Mouse (Mus musculus) CH12.LX (cell line): ENCODE data around the gene Sipa1l3. TPM values are rescaled to one million over a fixed set of nuclear protein-coding genes. Genes with fewer than 3 reads are reported as not detected.

Experiments
- DNase-seq: peaks from one replicate; pipeline ENCODE4 v3.0.0-alpha.2; 2013; ENCODE audit errors: extremely low read depth
- H3K27ac ChIP-seq: 2 replicates; pipeline ENCODE4 v1.5.1; 2012; ENCODE audit warnings: low read depth, mild to moderate bottlenecking, control low read depth, moderate library complexity; ENCODE audit not compliant: insufficient read depth
- H3K27me3 ChIP-seq: replicated peaks from 2 replicates; pipeline ENCODE3; 2012; ENCODE audit warnings: inconsistent platforms
- H3K36me3 ChIP-seq, 2 experiments: replicated peaks in 1 of 2; 2 replicates each; pipeline versions ENCODE3 to v1.6.1; 2012; ENCODE audit warnings: inconsistent platforms in 1 of 2, low read length in 1 of 2, mild to moderate bottlenecking in 1 of 2, mixed read lengths in 1 of 2, moderate library complexity in 1 of 2; ENCODE audit not compliant: control insufficient read depth in 1 of 2, insufficient read depth in 1 of 2
- H3K4me1 ChIP-seq, 2 experiments: 2 replicates each; pipeline ENCODE4 v1.6.1; 2012; ENCODE audit warnings: inconsistent platforms in 1 of 2, moderate library complexity in 1 of 2; ENCODE audit not compliant: insufficient read depth in 2 of 2, control insufficient read depth in 1 of 2
- H3K4me2 ChIP-seq: 2 replicates; pipeline ENCODE4 v1.6.1; 2012; ENCODE audit warnings: low read depth, mild to moderate bottlenecking, control low read depth; ENCODE audit not compliant: poor library complexity, insufficient read depth, severe bottlenecking
- H3K4me3 ChIP-seq, 3 experiments: fragments of 150-350 bp in 1 of 3; sonication (generic) in 1 of 3; replicated peaks in 1 of 3; 2 replicates each; pipeline versions ENCODE3 to v1.5.1; 2011 to 2012; ENCODE audit warnings: low read depth in 2 of 3, low read length in 2 of 3, mild to moderate bottlenecking in 2 of 3, moderate library complexity in 2 of 3, control low read depth in 1 of 3, improper control_type of control experiment in 1 of 3, inconsistent platforms in 1 of 3, mixed read lengths in 1 of 3; ENCODE audit not compliant: poor library complexity in 1 of 3
- H3K79me2 ChIP-seq: replicated peaks from 2 replicates; pipeline ENCODE4 v1.6.1; 2012; ENCODE audit warnings: mild to moderate bottlenecking, moderate library complexity; ENCODE audit not compliant: control insufficient read depth, poor library complexity, insufficient read depth, severe bottlenecking; ENCODE audit errors: extremely low read depth
- H3K9ac ChIP-seq: 2 replicates; pipeline ENCODE4 v1.6.1; 2012; ENCODE audit warnings: low read depth, mild to moderate bottlenecking, control low read depth, moderate library complexity; ENCODE audit not compliant: insufficient read depth
- H3K9me3 ChIP-seq: replicated peaks from 2 replicates; pipeline ENCODE3; 2012; ENCODE audit warnings: low read length, inconsistent platforms, mixed read lengths
- BHLHE40 ChIP-seq: IDR thresholded peaks from 2 replicates; pipeline ENCODE4 v1.6.1; 2011; ENCODE audit warnings: mild to moderate bottlenecking, low read depth, low read length, improper control_type of control experiment
- CHD2 ChIP-seq: IDR thresholded peaks from 2 replicates; pipeline ENCODE4 v1.6.1; 2011; ENCODE audit warnings: low read length, improper control_type of control experiment
- E2F4 ChIP-seq: IDR thresholded peaks from 2 replicates; pipeline ENCODE4 v1.6.1; 2011; ENCODE audit warnings: low read depth, low read length, improper control_type of control experiment; ENCODE audit not compliant: insufficient replicate concordance
- EP300 ChIP-seq: IDR thresholded peaks from 2 replicates; pipeline ENCODE4 v1.6.1; 2011; ENCODE audit warnings: low read length, improper control_type of control experiment
- ETS1 ChIP-seq: conservative IDR thresholded peaks from 2 replicates; pipeline ENCODE4 v1.6.1; 2012; ENCODE audit warnings: low read depth, mild to moderate bottlenecking, inconsistent platforms, low read length, improper control_type of control experiment, moderate library complexity
- IRF4 ChIP-seq: IDR thresholded peaks from 2 replicates; pipeline ENCODE4 v1.6.1; 2014; ENCODE audit warnings: low read depth, mild to moderate bottlenecking, inconsistent platforms, low read length, improper control_type of control experiment
- JUN ChIP-seq: IDR thresholded peaks from 2 replicates; pipeline ENCODE4 v1.6.1; 2011; ENCODE audit warnings: low read depth, mild to moderate bottlenecking, low read length, improper control_type of control experiment, moderate library complexity; ENCODE audit not compliant: insufficient read depth
- JUND ChIP-seq: conservative IDR thresholded peaks from 2 replicates; pipeline ENCODE4 v1.6.1; 2011; ENCODE audit warnings: low read depth, low read length, improper control_type of control experiment
- MAFK ChIP-seq: IDR thresholded peaks from 2 replicates; pipeline ENCODE4 v1.6.1; 2011; ENCODE audit warnings: low read length, improper control_type of control experiment; ENCODE audit not compliant: insufficient replicate concordance
- MAX ChIP-seq: IDR thresholded peaks from 2 replicates; pipeline ENCODE4 v1.6.1; 2011; ENCODE audit warnings: low read length, improper control_type of control experiment
- MAZ ChIP-seq: IDR thresholded peaks from 2 replicates; pipeline ENCODE4 v1.6.1; 2012; ENCODE audit warnings: low read depth, mild to moderate bottlenecking, inconsistent platforms, low read length, improper control_type of control experiment, moderate library complexity
- MEF2A ChIP-seq: IDR thresholded peaks from 2 replicates; pipeline ENCODE4 v1.6.1; 2014; ENCODE audit warnings: low read depth, mild to moderate bottlenecking, inconsistent platforms, low read length, improper control_type of control experiment, borderline replicate concordance
- MXI1 ChIP-seq: IDR thresholded peaks from 2 replicates; pipeline ENCODE4 v1.6.1; 2011; ENCODE audit warnings: mild to moderate bottlenecking, low read depth, low read length, improper control_type of control experiment
- NRF1 ChIP-seq: IDR thresholded peaks from 2 replicates; pipeline ENCODE4 v1.6.1; 2014; ENCODE audit warnings: low read depth, mild to moderate bottlenecking, inconsistent platforms, low read length, improper control_type of control experiment, moderate library complexity
- POLR2A ChIP-seq: IDR thresholded peaks from 2 replicates; pipeline ENCODE4 v1.6.1; 2011; ENCODE audit warnings: low read depth, mild to moderate bottlenecking, improper control_type of control experiment, low read length
- POLR2AphosphoS2 ChIP-seq: IDR thresholded peaks from 2 replicates; pipeline ENCODE4 v1.6.1; 2011; ENCODE audit warnings: low read depth, low read length, improper control_type of control experiment
- TBP ChIP-seq: conservative IDR thresholded peaks from 2 replicates; pipeline ENCODE4 v1.6.1; 2011; ENCODE audit warnings: low read depth, low read length, improper control_type of control experiment
- UBTF ChIP-seq: IDR thresholded peaks from 2 replicates; pipeline ENCODE4 v1.6.1; 2012; ENCODE audit warnings: low read depth, mild to moderate bottlenecking, inconsistent platforms, low read length, improper control_type of control experiment, moderate library complexity
- USF2 ChIP-seq: conservative IDR thresholded peaks from 2 replicates; pipeline ENCODE4 v1.6.1; 2011; ENCODE audit warnings: low read depth, low read length, improper control_type of control experiment
- ZC3H11A ChIP-seq: IDR thresholded peaks from 2 replicates; pipeline ENCODE4 v1.6.1; 2012; ENCODE audit warnings: low read depth, mild to moderate bottlenecking, inconsistent platforms, low read length, improper control_type of control experiment
- ZMIZ1 ChIP-seq: IDR thresholded peaks from 2 replicates; pipeline ENCODE4 v1.6.1; 2012; ENCODE audit warnings: low read depth, mild to moderate bottlenecking, inconsistent platforms, low read length, improper control_type of control experiment
- dilution Hi-C: fragments of 300-500 bp; cut with MboI; formaldehyde crosslinking; loops from 2 replicates; pipeline ENCODE4 v1.14.3; 2020; ENCODE audit warnings: low sequenced_read_pairs; ENCODE audit not compliant: extremely low pct_unique_long_range_greater_than_20kb, extremely low pct_ligation_motif_present
- in situ Hi-C: fragments of 300-500 bp; cut with MboI; formaldehyde crosslinking; loops from 3 replicates; pipeline ENCODE4 v1.14.3; 2019; ENCODE audit warnings: low sequenced_read_pairs, low pct_ligation_motif_present, low pct_unique_long_range_greater_than_20kb, mixed read lengths
- polyA plus RNA-seq: library from polyadenylated mRNA; unstranded; fragments of >175 nt; gene quantifications from 2 replicates; pipeline ENCODE4 v1.2.1, GENCODE M21; 2012; ENCODE audit warnings: low read depth; ENCODE audit not compliant: insufficient read length
- total RNA-seq, 2 experiments: library from RNA; depleted of rRNA; stranded (reverse); fragments of 300-350 nt in 1 of 2; fragments of >200 nt in 1 of 2; gene quantifications; 2 replicates each; pipeline ENCODE4 v1.2.3; 2012 to 2014

Sipa1l3 gene
- total and polyA plus RNA-seq, 3 experiments = 1.6 to 8.8 (median 5.9) TPM

GRCm38 (mm10) chr7:29279261-29279660, 239.2 kb downstream of the Sipa1l3 start:
- Histone ChIP-seq H3K4me2 (no peak overlapping the region), H3K4me1 (peaks cover 0 to 4% of the 10 kb centered on the region in 2 experiments; a peak in 2 of 4 replicates)
- dilution Hi-C loops = no loop called here

DNA sequence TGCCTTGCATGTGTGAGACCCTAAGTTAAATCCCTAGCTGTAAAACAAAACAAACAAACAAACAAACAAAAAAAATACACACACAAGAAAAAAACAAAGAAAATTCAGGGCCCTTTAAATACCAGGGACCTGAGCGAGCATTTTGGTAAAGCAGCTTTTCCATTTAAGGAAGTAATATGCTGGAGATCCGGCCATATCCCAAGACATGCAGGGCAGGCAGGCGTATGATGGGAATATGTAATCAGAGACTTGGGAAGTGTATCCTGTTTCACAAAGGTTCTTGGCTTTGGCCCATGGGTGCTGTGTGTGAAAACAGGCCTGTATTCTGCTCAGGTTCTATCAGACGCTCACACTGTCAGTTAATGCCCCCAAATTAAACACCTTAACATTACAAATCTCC, 240.9 kb downstream of the Sipa1l3 start:
- TF ChIP-seq TBP = no peak
- no peak for TF ChIP-seq MAFK
- no peak for TF ChIP-seq NRF1
- TF ChIP-seq POLR2AphosphoS2 = no peak
- TF ChIP-seq MEF2A = no peak
- TF ChIP-seq CHD2 = no peak
- no peak for TF ChIP-seq ZMIZ1
- TF ChIP-seq ETS1 = no peak
- TF ChIP-seq MAX = no peak
- TF ChIP-seq IRF4 = no peak
- TF ChIP-seq EP300 = no peak
- TF ChIP-seq JUND = no peak
- no peak for TF ChIP-seq USF2
- TF ChIP-seq ZC3H11A = no peak
- TF ChIP-seq MAZ = no peak
- TF ChIP-seq E2F4 = no peak
- no peak for TF ChIP-seq POLR2A
- no peak for TF ChIP-seq MXI1
- in situ Hi-C loops = no loop called here
- no peaks in the 10 kb centered on the region for H3K79me2 ChIP-seq
- no peaks in the 10 kb centered on the region for H3K36me3 ChIP-seq
- H3K9ac ChIP-seq = no peak overlapping the region
- no peak overlapping the region for H3K4me2 ChIP-seq
- no peak for DNase-seq
- peaks cover 0 to 4% of the 10 kb centered on the region in 2 experiments; a peak in 2 of 4 replicates for H3K4me1 ChIP-seq
- peaks cover 20% of the 10 kb centered on the region for H3K27me3 ChIP-seq
- no peak overlapping the region for H3K4me3 ChIP-seq
- H3K9me3 ChIP-seq = peaks cover 3% of the 10 kb centered on the region
- dilution Hi-C loops = no loop called here
- H3K27ac ChIP-seq = no peak overlapping the region

More at GRCm38 (mm10) chr7:29279261-29279660, 239.2 kb downstream of the Sipa1l3 start:
- H3K79me2 ChIP-seq = no peaks in the 10 kb centered on the region
- H3K9ac ChIP-seq = no peak overlapping the region
- H3K4me3 ChIP-seq = no peak overlapping the region
- H3K27me3 ChIP-seq = peaks cover 27% of the 10 kb centered on the region
- peaks cover 3% of the 10 kb centered on the region for H3K9me3 ChIP-seq
- no peak for DNase-seq
- no peak overlapping the region for H3K27ac ChIP-seq
- in situ Hi-C loops = no loop called here
- H3K36me3 ChIP-seq = no peaks in the 10 kb centered on the region
- TF ChIP-seq BHLHE40 (no peak), MEF2A (no peak), JUN (no peak), CHD2 (no peak), E2F4 (no peak), UBTF (no peak)
